Mouse (Mus musculus) MEL (cell line): Measurements from ENCODE around the gene P2rx3.

Experiments
- CTCF ChIP-seq, 3 experiments: IDR thresholded peaks in 2 of 3; conservative IDR thresholded peaks in 1 of 3; 2 replicates each; pipeline ENCODE4 v1.5.1; 2011 to 2012; ENCODE audit warnings: low read length in 3 of 3, low read depth in 2 of 3, mild to moderate bottlenecking in 2 of 3, improper control_type of control experiment in 1 of 3, inconsistent platforms in 1 of 3, mixed read lengths in 1 of 3, moderate library complexity in 1 of 3; ENCODE audit not compliant: control insufficient read depth in 1 of 3, insufficient read depth in 1 of 3, poor library complexity in 1 of 3, severe bottlenecking in 1 of 3
- EP300 ChIP-seq, 2 experiments: IDR thresholded peaks; 2 replicates each; pipeline ENCODE4 v1.6.1; 2011; ENCODE audit warnings: improper control_type of control experiment in 2 of 2, low read length in 2 of 2, low read depth in 1 of 2, mild to moderate bottlenecking in 1 of 2
- GATA1 ChIP-seq: IDR thresholded peaks from 2 replicates; pipeline ENCODE4 v1.6.1; 2011; ENCODE audit warnings: low read depth, low read length, improper control_type of control experiment
- MAFK ChIP-seq: IDR thresholded peaks from 2 replicates; pipeline ENCODE4 v1.6.1; 2011; ENCODE audit warnings: low read depth, mild to moderate bottlenecking, low read length, improper control_type of control experiment, borderline replicate concordance
- POLR2A ChIP-seq, 2 experiments: IDR thresholded peaks; 2 replicates each; pipeline ENCODE4 v1.6.1; 2011 to 2012; ENCODE audit warnings: low read length in 2 of 2, mild to moderate bottlenecking in 2 of 2, control low read depth in 1 of 2, improper control_type of control experiment in 1 of 2, low read depth in 1 of 2, moderate library complexity in 1 of 2; ENCODE audit not compliant: control insufficient read depth in 1 of 2, insufficient read depth in 1 of 2, poor library complexity in 1 of 2
- TBP ChIP-seq: IDR thresholded peaks from 2 replicates; pipeline ENCODE4 v1.8.0; 2011; ENCODE audit warnings: low read depth, low read length, improper control_type of control experiment
- ZKSCAN1 ChIP-seq: IDR thresholded peaks from 2 replicates; pipeline ENCODE4 v1.6.1; 2012; ENCODE audit warnings: low read depth, mild to moderate bottlenecking, inconsistent platforms, low read length, improper control_type of control experiment, moderate library complexity
- ZMIZ1 ChIP-seq: IDR thresholded peaks from 2 replicates; pipeline ENCODE4 v1.6.1; 2012; ENCODE audit warnings: low read depth, mild to moderate bottlenecking, inconsistent platforms, low read length, improper control_type of control experiment, moderate library complexity

GRCm38 (mm10) chr2:84951027-84951426 is 86.2 kb downstream of the P2rx3 start:
- TF ChIP-seq CTCF (IDR thresholded peaks at IDR 0.05 in 2 of 3, conservative IDR thresholded peaks at IDR 0.05 in 1 of 3; ENCODE audit: control insufficient read depth in 1 of 3, insufficient read depth in 1 of 3, low read depth in 2 of 3, low read length in 3 of 3, poor library complexity in 1 of 3, severe bottlenecking in 1 of 3) (no peak), TBP (no peak), GATA1 (no peak), POLR2A (IDR thresholded peaks at IDR 0.05; ENCODE audit: control insufficient read depth in 1 of 2, insufficient read depth in 1 of 2, low read depth in 1 of 2, low read length in 2 of 2, poor library complexity in 1 of 2) (no peak), EP300 (IDR thresholded peaks at IDR 0.05; ENCODE audit: low read depth in 1 of 2, low read length in 2 of 2) (no peak), MAFK (no peak), ZMIZ1 (no peak), ZKSCAN1 (no peak)
